Mouse (Mus musculus): ENCODE data around the gene Cubn.

DNA sequence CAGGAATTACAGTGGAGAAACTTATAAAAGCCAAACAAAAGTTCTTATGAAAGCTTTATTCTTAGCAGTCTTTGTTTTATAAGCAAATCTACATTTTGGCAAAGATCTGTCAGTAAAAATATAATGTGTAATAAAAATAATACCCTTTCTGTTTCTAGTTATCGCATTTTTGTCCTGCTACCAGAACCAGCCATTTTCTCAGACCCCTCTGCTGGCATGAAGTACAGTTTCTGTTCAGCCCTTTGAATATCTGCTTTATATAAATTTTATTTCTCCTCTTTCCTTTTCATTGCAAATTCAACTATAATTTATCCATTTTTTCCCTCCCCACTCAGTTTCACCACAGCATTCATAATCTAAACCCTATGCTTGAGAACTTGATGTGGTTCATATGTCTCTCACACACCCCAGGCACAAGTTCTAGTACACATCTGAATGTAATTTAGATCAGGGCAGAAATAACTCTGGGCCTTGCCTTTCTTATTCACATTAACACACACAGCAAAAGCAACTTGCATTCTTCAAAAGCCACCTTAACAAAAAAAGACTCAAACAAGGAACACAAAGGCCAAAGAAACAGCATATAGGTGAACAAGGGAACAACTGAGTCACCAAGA, 139.4 kb downstream of the Cubn start:
- TF ChIP-seq POLR2A (IDR thresholded peaks at IDR 0.05; ENCODE audit: borderline replicate concordance, insufficient read depth, low read length) = no peak
- no peak for TF ChIP-seq CTCF (IDR thresholded peaks at IDR 0.05; ENCODE audit: borderline replicate concordance, insufficient read depth, low read depth, low read length)

Measured in cerebellum, adult 2 months (tissue).